24 mouse cellular contexts compared by ENCODE assay signal in genomic region chr16:93669521-93669920, GRCm38 (mm10). TPM values are rescaled to one million over a fixed set of nuclear protein-coding genes. Genes with fewer than 3 reads are reported as not detected.
DNase-seq lines count a peak whose midpoint lies in the region; ATAC-seq and TF ChIP-seq lines count a peak whose summit lies in the region.
"Had no signal": no experiment of that assay in that cellular context is flagged by ENCODE, and none has a peak within 500 bp of the region (broad histone marks: within the 10 kb centered on the region; RNA-seq: fewer than 3 reads in every experiment).

No protein-coding gene starts in this region.

- no peak overlapping the region for H3K9ac ChIP-seq in intestine, embryonic 14.5 days (ENCODE audit: low read length)
- no peak overlapping the region for H3K9ac ChIP-seq in intestine, embryonic 16.5 days (ENCODE audit: low read depth, low read length)
- no peak overlapping the region for H3K9ac ChIP-seq in stomach, postnatal 0 days (ENCODE audit: low read length)
- H3K9ac ChIP-seq: embryonic facial prominence, embryonic 12.5 days; forebrain, embryonic 13.5 days; forebrain, embryonic 15.5 days; forebrain, postnatal 0 days had no signal

- peak; percentile 20 for DNase-seq in intestine, embryonic 14.5 days (ENCODE audit: low spot score)
- DNase-seq in R1 (ENCODE audit: low read depth, low spot score): peak; percentile 84
- DNase-seq in stomach, postnatal 0 days (ENCODE audit: low spot score): no peak
- DNase-seq in adrenal gland, postnatal 10 days: no peak
- no peak for DNase-seq in ovary, postnatal 36 days (ENCODE audit: low spot score)
- DNase-seq: adrenal gland, adult 8-10 months; adrenal gland, postnatal 25 days; cerebellum, adult 11 months; cerebellum, adult 18-20 months; cerebellum, adult 8-10 months; cerebellum, postnatal 10 days; cerebellum, postnatal 25 days; forebrain, postnatal 0 days had no signal

- no peak for TF ChIP-seq CTCF in stomach, postnatal 0 days (IDR thresholded peaks at IDR 0.05; ENCODE audit: low read depth)

- no peak overlapping the region for H3K4me2 ChIP-seq in intestine, embryonic 14.5 days (ENCODE audit: low read length)
- H3K4me2 ChIP-seq in intestine, embryonic 16.5 days (ENCODE audit: low read depth, low read length): no peak overlapping the region
- H3K4me2 ChIP-seq in stomach, postnatal 0 days (replicated peaks; ENCODE audit: low read depth): no peak overlapping the region
- H3K4me2 ChIP-seq: embryonic facial prominence, embryonic 12.5 days; forebrain, embryonic 13.5 days; forebrain, embryonic 15.5 days had no signal

- H3K4me3 ChIP-seq in intestine, embryonic 14.5 days (ENCODE audit: low read depth, low read length): no peak overlapping the region
- no peak overlapping the region for H3K4me3 ChIP-seq in intestine, embryonic 16.5 days (ENCODE audit: low read length)
- H3K4me3 ChIP-seq in stomach, postnatal 0 days (ENCODE audit: low read depth, low read length): no peak overlapping the region
- H3K4me3 ChIP-seq: embryonic facial prominence, embryonic 10.5 days; embryonic facial prominence, embryonic 12.5 days; forebrain, embryonic 13.5 days; forebrain, embryonic 15.5 days had no signal

- H3K27ac ChIP-seq in intestine, embryonic 14.5 days (ENCODE audit: low read depth): no peak overlapping the region
- no peak overlapping the region for H3K27ac ChIP-seq in intestine, embryonic 16.5 days (ENCODE audit: low read length)
- H3K27ac ChIP-seq in stomach, postnatal 0 days (replicated peaks): no peak overlapping the region
- H3K27ac ChIP-seq: embryonic facial prominence, embryonic 10.5 days; embryonic facial prominence, embryonic 12.5 days; forebrain, embryonic 13.5 days; forebrain, embryonic 15.5 days had no signal

- TF ChIP-seq EP300 in stomach, postnatal 0 days (optimal IDR thresholded peaks at IDR 0.05): no peak

- H3K27me3 ChIP-seq in intestine, embryonic 14.5 days (replicated peaks; ENCODE audit: control insufficient read depth, insufficient read depth, low read length): no peaks in the 10 kb centered on the region
- H3K27me3 ChIP-seq in intestine, embryonic 16.5 days (replicated peaks; ENCODE audit: control insufficient read depth, insufficient read depth, low read length): no peaks in the 10 kb centered on the region
- no peaks in the 10 kb centered on the region for H3K27me3 ChIP-seq in stomach, postnatal 0 days (ENCODE audit: control insufficient read depth, insufficient read depth, low read length)
- H3K27me3 ChIP-seq: embryonic facial prominence, embryonic 12.5 days; forebrain, embryonic 13.5 days; forebrain, embryonic 15.5 days; Patski had no signal

- no peaks in the 10 kb centered on the region for H3K4me1 ChIP-seq in intestine, embryonic 14.5 days (replicated peaks; ENCODE audit: control insufficient read depth, insufficient read depth, low read length)
- H3K4me1 ChIP-seq in intestine, embryonic 16.5 days (ENCODE audit: control insufficient read depth, insufficient read depth, low read length): no peaks in the 10 kb centered on the region
- H3K4me1 ChIP-seq in stomach, postnatal 0 days (replicated peaks; ENCODE audit: control insufficient read depth, insufficient read depth): no peaks in the 10 kb centered on the region
- H3K4me1 ChIP-seq: embryonic facial prominence, embryonic 10.5 days; embryonic facial prominence, embryonic 12.5 days; forebrain, embryonic 13.5 days; forebrain, embryonic 15.5 days had no signal

- no peaks in the 10 kb centered on the region for H3K36me3 ChIP-seq in intestine, embryonic 14.5 days (ENCODE audit: control insufficient read depth, insufficient read depth, low read length)
- no peaks in the 10 kb centered on the region for H3K36me3 ChIP-seq in intestine, embryonic 16.5 days (ENCODE audit: control insufficient read depth, insufficient read depth, low read length)
- H3K36me3 ChIP-seq in stomach, postnatal 0 days (ENCODE audit: control insufficient read depth, insufficient read depth, low read length): no peaks in the 10 kb centered on the region
- H3K36me3 ChIP-seq: embryonic facial prominence, embryonic 10.5 days; embryonic facial prominence, embryonic 12.5 days; forebrain, embryonic 15.5 days; G1E had no signal

- H3K9me3 ChIP-seq in intestine, embryonic 14.5 days (ENCODE audit: control insufficient read depth, low read length): peaks cover 10% of the 10 kb centered on the region
- H3K9me3 ChIP-seq in intestine, embryonic 16.5 days (ENCODE audit: control insufficient read depth, low read length): no peaks in the 10 kb centered on the region; the same call in 1 of the 2 replicates
- H3K9me3 ChIP-seq in stomach, postnatal 0 days (ENCODE audit: control insufficient read depth, low read length): peaks cover 4% of the 10 kb centered on the region; the same call in 1 of the 2 replicates

- no peak for ATAC-seq in intestine, embryonic 14.5 days (replicated peaks; ENCODE audit: low FRiP score, low TSS enrichment, low read depth)
- no peak for ATAC-seq in intestine, embryonic 16.5 days
- peak; percentile 49 for ATAC-seq in stomach, postnatal 0 days (ENCODE audit: low FRiP score, low TSS enrichment)
- ATAC-seq: activated CD4-positive, CD25-positive, alpha-beta regulatory T cell, adult 4 months; forebrain, embryonic 13.5 days; forebrain, embryonic 15.5 days; forebrain, postnatal 0 days; Patski had no signal

RNA-seq across cellular contexts. Expression of gene Cbr3, which starts 13.5 kb away (rescaled TPM):
- polyA plus RNA-seq in intestine, embryonic 14.5 days (2014; fragmentation: Nextera tagmentation; extraction: Ambion mirVana): 1.7 and 1.9 TPM in 2 replicates
- polyA plus RNA-seq in intestine, embryonic 16.5 days (2015; fragmentation: Nextera tagmentation; extraction: Ambion mirVana): 2.8 and 3.0 TPM in 2 replicates
- polyA plus RNA-seq in stomach, postnatal 0 days (2015; fragmentation: Nextera tagmentation; extraction: Ambion mirVana): 208 and 229 TPM in 2 replicates
- total RNA-seq in adrenal gland, postnatal 10 days (2021): 1 to 10 TPM; 8.7 to 8.8 TPM
- total RNA-seq: G1E had no signal
- polyA plus RNA-seq: activated CD4-positive, CD25-positive, alpha-beta regulatory T cell, adult 4 months; forebrain, embryonic 13.5 days; G1E had no signal

RNA-seq across cellular contexts. Expression of gene Gm5678, which starts 41.6 kb away (rescaled TPM):
- polyA plus RNA-seq in intestine, embryonic 14.5 days (2014; fragmentation: Nextera tagmentation; extraction: Ambion mirVana): 0.19 TPM in 1 of 2 replicates, not detected in the other
- polyA plus RNA-seq in intestine, embryonic 16.5 days (2015; fragmentation: Nextera tagmentation; extraction: Ambion mirVana): not detected in 2 replicates
- polyA plus RNA-seq in stomach, postnatal 0 days (2015; fragmentation: Nextera tagmentation; extraction: Ambion mirVana): 7.7 and 8.0 TPM in 2 replicates
- total RNA-seq in adrenal gland, postnatal 10 days (2021): 1 to 10 TPM; 7.5 TPM
- total RNA-seq: forebrain, postnatal 0 days had no signal
- polyA plus RNA-seq: C2C12; embryonic facial prominence, embryonic 10.5 days; embryonic facial prominence, embryonic 12.5 days; embryonic facial prominence, embryonic 14.5 days; forebrain, embryonic 11.5 days; forebrain, embryonic 13.5 days; forebrain, embryonic 15.5 days; forebrain, postnatal 0 days; G1E had no signal

RNA-seq across cellular contexts. Expression of gene Dop1b, which starts 42.2 kb away (rescaled TPM):
- 13.4 and 15.6 TPM in 2 replicates for polyA plus RNA-seq in intestine, embryonic 14.5 days (2014; fragmentation: Nextera tagmentation; extraction: Ambion mirVana)
- 14.4 and 16.6 TPM in 2 replicates for polyA plus RNA-seq in intestine, embryonic 16.5 days (2015; fragmentation: Nextera tagmentation; extraction: Ambion mirVana)
- 20.1 and 20.9 TPM in 2 replicates for polyA plus RNA-seq in stomach, postnatal 0 days (2015; fragmentation: Nextera tagmentation; extraction: Ambion mirVana)
- 10 to 100 TPM; 21.2 to 27.4 TPM for total RNA-seq in adrenal gland, postnatal 10 days (2021)

Comparison
In these comparisons a context has a peak if more than half of its experiments do, and no peak if none do; other contexts are left out.
1. DNase-seq: peak in intestine, embryonic 14.5 days (single experiment) and R1 (single experiment); none in stomach, postnatal 0 days (single experiment), adrenal gland, postnatal 10 days (single experiment) and ovary, postnatal 36 days (single experiment).
2. RNA of gene Cbr3, which starts 13.5 kb away (polyA plus RNA-seq): 208 to 229 TPM in stomach, postnatal 0 days; 2.8 to 3.0 TPM in intestine, embryonic 16.5 days and 1.7 to 1.9 TPM in intestine, embryonic 14.5 days; every median in the first group is over 10 times any median in the second.